Mouse (Mus musculus): ENCODE measurements around the gene Daam1.

The Daam1 gene

DNA sequence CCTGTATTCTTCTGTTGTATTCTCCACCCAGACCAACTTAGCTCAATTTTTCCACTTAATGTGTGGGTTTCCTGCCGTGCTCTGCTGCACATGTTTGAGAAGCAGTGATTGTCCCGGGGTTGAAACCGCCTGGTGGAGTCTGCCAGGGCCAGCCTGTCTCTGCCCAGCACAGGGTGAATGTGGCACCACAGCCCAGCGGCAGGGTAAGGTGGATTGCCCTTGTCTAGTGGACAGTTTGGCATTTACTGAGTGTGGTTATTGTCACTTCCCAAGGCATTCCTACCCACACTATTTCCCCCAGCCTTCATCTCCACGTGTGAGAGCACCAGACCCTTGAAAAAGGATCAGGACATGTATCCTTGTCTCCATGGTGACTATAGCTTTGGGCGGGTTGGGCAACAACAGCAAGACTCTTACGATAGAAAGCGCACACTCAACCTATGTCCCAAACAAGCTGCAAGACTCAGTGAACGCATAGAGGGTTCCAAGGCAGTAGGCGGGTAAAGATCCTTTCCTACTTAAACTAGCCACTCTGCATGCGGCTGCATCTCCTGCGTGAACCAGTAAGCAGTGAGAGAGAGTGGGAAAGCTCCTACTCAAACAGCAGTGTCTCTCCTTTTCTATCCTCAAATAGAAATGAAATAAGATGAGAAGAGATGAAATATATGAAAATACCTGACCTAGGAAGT, 139.2 kb downstream of the Daam1 start:
- DNase-seq (ENCODE audit: low read depth in 1 of 2, low spot score in 2 of 2) = no peak

DNA sequence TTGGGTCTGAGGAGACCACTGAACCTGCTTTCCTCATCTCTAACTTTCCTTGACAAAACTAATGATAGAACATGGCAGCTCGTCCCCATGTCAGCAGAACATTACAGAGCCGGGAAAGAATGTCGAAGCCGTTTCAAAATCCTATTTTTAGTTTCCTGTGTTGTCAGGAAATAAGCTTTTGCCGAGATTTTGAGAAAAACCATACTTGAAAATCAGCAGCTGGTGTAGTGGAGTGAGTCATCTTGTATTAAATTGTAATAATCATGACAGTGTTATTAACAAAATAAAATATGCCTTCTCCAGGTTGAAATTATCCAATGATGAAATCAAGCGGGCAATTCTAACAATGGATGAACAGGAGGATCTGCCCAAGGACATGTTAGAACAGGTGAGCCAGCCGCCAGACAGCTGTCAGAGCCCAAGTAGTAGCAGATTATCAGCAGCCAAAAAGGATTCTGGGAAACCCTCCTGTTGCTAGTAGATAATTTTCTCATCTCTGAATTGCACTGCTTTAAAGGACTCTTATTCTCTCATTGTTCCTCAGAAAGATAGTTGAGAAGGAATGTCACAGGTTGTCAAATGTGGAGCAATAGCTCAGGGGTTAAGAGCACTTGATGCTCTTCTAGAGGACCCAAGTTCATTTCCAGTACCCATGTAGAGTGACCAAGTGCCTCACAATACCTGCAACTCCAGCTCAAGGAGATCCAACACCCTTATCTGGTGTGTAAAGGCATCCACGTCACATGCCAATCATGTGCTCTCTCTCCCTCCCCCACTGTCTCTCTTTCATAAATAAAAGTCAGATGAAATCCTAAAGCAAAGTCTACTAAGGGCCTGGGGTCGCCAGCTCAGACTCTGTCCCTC, 140.1 kb downstream of the Daam1 start:
- DNase-seq (ENCODE audit: low read depth in 1 of 2, low spot score in 2 of 2) = no peak

GRCm38 (mm10) chr12:71972126-71972525, 141.2 kb downstream of the Daam1 start:
- no peak for DNase-seq (ENCODE audit: low read depth in 1 of 2, low spot score in 2 of 2)

DNA sequence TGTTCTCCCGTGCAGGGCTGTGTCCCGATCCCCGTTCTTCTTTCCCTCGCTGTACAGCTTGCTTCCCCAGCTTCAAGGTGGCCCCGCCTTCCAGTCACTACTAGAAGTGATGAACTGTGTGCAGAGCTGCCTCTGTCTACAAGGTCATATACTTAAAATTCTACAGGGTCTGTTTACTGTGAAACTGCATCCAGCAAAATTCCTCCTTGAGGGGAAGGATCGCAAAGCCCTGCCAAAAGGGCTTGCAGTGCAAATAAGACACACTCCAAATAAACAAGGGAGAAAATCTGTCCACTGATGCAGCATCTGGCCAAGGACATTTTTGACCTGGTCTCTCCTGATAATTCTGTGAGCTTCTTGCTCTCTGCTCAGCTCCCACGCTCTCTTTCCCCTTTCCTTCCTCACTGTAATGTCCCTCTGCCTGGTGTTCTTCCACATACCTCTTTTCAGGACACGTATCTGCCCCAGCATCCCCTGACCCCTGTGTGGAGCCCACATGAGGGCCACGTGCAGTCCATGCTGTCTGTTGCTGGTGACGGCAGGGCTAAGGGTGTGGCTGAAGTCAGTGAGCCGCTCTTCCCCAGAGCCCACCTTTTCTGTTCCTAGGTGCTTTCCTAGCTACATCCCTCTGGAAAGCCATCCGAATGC, 141.9 kb downstream of the Daam1 start:
- no peak for DNase-seq (ENCODE audit: low read depth in 1 of 2, low spot score in 2 of 2)

DNA sequence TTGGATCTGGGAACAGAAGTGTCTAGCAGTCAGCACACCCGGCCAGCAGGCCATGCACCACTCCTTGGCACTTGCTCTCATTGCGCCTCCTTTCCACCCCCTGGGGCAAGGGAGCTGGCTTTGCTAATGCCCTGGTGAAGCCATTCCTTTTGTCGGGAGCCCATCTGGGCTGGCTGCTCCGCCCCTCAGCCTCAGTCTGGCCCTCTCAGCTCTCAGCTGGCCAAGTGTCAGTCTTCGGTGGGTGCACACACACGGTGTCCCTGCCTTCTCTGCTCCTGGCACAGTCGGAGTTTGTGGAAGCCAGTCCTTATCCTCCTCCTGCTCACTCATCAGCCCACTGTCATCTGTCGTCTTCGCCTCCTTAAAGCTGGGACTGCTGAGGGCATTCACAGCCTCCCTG, 142.7 kb downstream of the Daam1 start:
- DNase-seq (ENCODE audit: low read depth in 1 of 2, low spot score in 2 of 2) = no peak

GRCm38 (mm10) chr12:71975626-71976025, 144.7 kb downstream of the Daam1 start:
- no peak for DNase-seq (ENCODE audit: low read depth in 1 of 2, low spot score in 2 of 2)

DNA sequence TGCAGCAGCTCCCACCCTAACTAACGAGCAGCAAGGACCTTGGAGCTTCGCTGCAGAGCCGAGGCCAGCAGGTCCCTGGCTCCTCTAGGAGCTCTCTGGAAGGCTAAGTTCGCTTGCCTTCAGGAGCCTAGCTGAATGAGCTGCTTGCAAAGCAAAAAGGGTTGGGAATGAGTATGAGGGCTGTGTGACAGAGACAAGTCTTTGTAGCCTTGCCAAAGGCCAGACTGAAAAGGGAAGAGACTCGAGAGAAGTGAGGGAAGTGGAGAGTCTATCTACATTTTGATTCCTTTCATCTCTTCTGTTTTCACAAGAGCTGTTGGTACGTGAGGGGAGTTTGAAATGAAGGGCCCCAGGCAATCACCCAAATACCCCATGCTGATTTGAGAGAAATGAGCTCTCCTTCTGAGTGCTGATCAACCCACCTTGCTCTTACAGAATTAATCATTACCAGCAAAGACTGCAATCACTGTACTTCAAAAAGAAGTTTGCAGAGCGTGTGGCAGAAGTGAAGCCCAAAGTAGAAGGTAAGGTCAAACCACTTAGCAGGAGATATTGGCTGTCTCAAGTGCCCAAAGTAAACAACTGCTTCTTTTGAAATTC, 145.6 kb downstream of the Daam1 start:
- no peak for DNase-seq (ENCODE audit: low read depth in 1 of 2, low spot score in 2 of 2)

DNA sequence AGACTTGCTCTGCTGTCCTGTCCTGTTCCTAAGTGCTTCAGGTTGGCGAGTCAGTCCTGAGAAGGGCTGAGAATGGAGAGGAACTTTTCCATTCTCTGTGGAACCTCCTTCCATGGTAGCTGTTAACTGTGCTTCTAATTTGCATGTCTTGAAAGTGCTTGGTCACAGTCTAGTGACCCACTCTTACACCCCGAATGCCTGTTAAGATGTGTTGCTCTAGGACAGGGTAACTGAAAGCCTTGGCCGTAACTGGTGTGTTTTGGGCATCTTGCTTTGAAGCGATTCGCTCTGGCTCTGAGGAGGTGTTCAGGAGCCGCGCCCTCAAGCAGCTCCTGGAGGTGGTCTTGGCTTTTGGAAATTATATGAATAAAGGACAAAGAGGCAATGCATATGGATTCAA, 146.5 kb downstream of the Daam1 start:
- DNase-seq (ENCODE audit: low read depth in 1 of 2, low spot score in 2 of 2) = no peak

GRCm38 (mm10) chr12:71978513-71979352, 147.9 kb downstream of the Daam1 start:
- DNase-seq (ENCODE audit: low read depth in 1 of 2, low spot score in 2 of 2) = no peak

GRCm38 (mm10) chr12:71980166-71980565, 149.3 kb downstream of the Daam1 start:
- no peak for DNase-seq (ENCODE audit: low read depth in 1 of 2, low spot score in 2 of 2)

DNA sequence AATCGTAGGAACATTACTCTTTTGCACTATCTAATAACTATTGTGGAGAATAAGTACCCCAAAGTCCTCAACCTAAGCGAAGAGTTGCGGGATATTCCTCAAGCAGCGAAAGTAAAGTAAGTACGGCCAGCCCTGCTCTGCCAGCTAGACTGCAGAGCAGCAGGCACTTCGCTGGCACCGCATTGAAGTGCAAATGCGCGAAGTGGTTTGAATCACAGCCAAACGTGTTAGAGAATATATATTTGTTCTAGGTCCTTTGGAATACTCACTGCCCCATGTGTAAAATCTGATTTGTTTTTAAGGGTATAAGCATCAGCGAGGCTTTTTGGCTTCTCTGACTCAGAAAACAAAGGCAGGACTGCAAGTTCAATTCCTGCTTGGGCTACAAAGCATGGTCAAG, 149.9 kb downstream of the Daam1 start:
- no peak for DNase-seq (ENCODE audit: low read depth in 1 of 2, low spot score in 2 of 2)

- peak in 1 of 2 experiments; percentile 19 for DNase-seq (ENCODE audit: low read depth in 1 of 2, low spot score in 2 of 2)
Observed at GRCm38 (mm10) chr12:71981250-71981649, 150.4 kb downstream of the Daam1 start.

DNA sequence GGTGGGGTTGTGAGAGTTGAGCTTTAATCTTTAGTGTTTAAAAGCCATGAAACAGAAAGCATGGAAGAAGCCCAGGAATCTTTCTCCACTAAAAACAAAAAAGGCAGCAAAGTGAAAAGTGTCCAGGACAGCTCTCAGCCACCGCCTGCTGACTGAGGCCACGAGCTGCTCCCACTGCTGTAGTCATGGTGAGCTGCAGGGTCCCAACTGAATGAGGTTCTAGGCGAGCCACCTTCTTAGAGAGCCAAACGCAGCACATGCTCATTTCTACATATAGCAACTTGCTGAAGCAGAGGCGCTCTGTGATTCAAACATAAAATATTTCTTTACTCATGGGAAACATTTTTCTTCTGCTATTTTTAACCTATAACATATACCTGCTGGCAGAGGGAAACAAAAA, 150.9 kb downstream of the Daam1 start:
- no peak for DNase-seq (ENCODE audit: low read depth in 1 of 2, low spot score in 2 of 2)

DNA sequence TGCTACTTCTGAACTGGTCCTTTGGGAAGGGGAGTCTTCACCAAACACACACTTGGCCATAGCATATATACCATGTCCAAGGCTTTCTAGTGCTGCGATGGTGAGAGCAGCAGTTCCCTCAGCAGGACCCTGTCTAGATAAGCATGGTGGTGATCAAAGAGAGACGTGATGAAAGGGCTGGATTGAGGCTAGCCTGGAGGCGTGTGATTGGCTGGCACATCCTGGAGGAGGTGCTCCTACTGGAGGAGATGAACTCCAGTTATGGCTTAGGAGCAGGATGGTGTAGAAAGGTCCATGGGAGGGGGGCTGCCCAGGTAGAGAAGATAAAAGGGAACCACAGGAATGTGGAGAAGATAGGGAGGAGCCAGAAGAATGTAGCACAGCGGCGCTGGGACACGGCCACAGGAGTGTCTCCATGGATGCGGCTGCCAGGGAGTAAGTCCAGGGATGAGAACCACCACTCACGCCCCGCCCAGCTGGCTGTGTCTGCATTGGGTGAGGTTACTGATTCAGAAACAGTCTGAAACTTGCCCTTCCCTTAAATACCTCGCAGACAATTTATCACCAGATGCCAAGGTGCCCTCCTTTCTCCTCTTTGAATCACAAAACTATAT, 152.3 kb downstream of the Daam1 start:
- no peak for DNase-seq (ENCODE audit: low read depth in 1 of 2, low spot score in 2 of 2)

- no peak for DNase-seq (ENCODE audit: low read depth in 1 of 2, low spot score in 2 of 2)
Observed at GRCm38 (mm10) chr12:71987161-71987560, 156.3 kb downstream of the Daam1 start.

- DNase-seq (ENCODE audit: low read depth in 1 of 2, low spot score in 2 of 2) = no peak
Observed at GRCm38 (mm10) chr12:71987885-71988284, 157.0 kb downstream of the Daam1 start.

GRCm38 (mm10) chr12:71989596-71989995, 158.7 kb downstream of the Daam1 start:
- no peak for DNase-seq (ENCODE audit: low read depth in 1 of 2, low spot score in 2 of 2)

DNA sequence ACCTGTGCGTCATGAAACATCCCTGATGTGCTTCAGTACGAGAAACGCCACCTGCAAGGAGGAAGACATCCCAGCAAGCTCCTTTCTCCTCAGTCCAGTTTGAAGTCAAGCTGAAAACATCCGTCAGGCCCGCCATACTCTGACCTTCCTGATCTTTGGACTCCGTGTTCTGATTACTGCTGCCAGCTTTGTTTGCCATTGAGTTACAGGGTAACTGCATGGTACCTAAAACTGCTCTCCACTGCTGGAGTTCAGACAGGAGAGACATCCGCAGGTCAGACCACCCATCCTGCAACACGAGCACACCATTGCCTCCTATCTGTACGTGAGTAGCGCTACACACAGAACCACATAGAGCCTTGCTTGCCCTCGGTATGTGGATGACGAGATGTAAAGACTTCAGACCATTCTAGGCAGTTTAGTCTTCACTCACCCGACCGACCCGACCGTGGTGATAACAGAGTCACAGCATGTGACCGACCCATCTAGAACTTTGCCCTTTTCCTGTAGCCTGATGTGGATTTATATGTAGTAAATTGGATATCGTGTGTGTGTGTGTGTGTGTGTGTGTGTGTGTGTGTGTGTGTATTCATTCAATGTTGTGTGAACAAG, 161.8 kb downstream of the Daam1 start:
- DNase-seq (ENCODE audit: low read depth in 1 of 2, low spot score in 2 of 2) = no peak

GRCm38 (mm10) chr12:71995831-71996230, 165.0 kb downstream of the Daam1 start:
- DNase-seq (ENCODE audit: low read depth in 1 of 2, low spot score in 2 of 2) = no peak

- DNase-seq (ENCODE audit: low read depth in 1 of 2, low spot score in 2 of 2) = no peak
Observed at GRCm38 (mm10) chr12:71996920-71997319, 166.0 kb downstream of the Daam1 start.

Data from monocyte, adult 2 months (primary cell).